Mouse (Mus musculus): ENCODE results near the gene Jaml. TPM values are rescaled to one million over a fixed set of nuclear protein-coding genes. Genes with fewer than 3 reads are reported as not detected.
A peak's percentile ranks its signal among the peaks of the same experiment; 100 is the strongest.

Gene Jaml
- polyA plus RNA-seq, 1 experiment from 2014 or later = 2.2 TPM

DNA sequence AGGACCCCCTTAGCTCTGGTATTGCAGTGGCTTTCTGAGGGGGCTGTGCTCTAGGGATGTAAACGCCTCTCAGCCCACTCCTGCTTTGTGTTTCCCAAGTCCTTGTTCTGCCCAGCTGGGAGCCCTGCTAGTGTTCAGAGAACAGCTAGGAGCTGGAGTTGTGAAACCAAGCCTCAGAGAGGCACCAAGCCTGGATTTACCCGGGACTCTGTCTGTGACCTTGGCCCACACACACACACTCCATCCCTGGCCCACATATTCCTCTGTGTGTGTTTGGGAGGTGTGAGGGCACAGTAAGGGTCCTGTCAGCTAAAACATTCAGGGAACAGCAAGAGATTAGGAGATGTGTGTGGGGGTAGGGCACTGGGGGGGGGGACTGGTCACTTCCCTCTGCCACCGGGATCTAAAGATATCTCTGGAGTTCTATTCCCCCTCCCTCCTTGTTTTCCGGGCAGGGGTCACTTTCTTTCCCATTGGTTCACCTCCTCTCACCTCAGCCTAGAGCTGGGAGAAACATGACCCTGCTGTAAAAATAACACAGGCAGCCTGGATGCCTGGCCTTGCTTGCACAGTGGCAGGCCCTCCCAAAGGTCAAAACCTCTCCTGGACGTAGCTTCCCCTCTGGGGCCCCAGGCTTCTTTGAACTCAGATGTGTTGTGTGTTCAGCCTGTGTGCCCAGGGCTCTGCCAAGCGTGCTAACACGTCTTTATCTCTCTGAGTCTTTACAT is 57.6 kb downstream of the Jaml start:
- peak overlapping the region; percentile 86 for H3K27ac ChIP-seq
- peaks cover 75% of the 10 kb centered on the region for H3K4me1 ChIP-seq
- peaks cover 69% of the 10 kb centered on the region for H3K27me3 ChIP-seq (ENCODE audit: insufficient read depth, poor library complexity, severe bottlenecking)
- no peaks in the 10 kb centered on the region for H3K36me3 ChIP-seq
- peak; percentile 81 for DNase-seq (ENCODE audit: low spot score)
- H3K9me3 ChIP-seq = no peaks in the 10 kb centered on the region
- H3K4me3 ChIP-seq = peak overlapping the region; percentile 6; the same call in 1 of the 2 replicates
- 3% methylated on average over 7 of the region's 7 CpGs for WGBS

DNA sequence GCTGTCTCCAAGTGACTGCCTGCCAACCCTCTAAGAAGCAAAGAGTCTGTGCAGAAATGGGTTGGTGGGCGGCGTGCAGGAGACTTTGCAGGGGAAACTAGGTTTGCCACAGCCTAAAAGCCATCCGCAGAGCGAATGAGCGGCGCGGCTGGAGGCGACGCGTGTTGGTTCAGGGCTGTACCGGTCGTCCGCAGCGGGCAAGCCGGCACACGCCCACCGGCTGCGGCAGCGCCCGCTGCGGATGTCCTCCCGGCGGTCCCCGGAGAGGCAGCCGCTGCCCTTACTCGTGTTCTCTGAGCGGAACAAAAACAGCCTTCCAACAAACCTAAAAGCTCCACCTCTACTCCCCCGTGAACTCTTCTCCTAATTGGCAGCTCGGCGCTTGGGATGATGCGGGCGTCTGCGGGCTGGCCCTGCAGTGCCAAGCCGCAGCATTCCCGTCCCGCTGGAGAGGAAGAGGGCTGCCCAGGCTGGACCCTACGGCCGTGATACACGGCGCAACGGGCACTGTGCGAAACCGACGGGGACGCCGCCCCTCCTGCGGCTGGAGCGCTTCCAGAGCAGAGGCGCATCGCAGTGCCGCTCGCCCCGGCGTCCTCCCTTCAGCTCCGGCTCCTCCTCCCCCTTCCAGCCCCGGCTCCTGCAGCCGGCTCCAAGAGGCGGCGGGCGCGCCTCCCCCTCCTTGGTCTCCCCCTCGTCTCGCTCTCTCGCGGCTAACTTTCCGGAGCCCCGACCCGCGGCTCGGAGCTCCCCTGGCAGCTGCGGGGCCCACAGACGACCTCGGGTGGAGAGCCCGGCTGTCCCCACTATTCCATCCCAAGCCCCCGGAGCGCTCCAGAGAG is 59.4 kb downstream of the Jaml start, which contains the start of gene Scn4b:
TSS of gene Scn4b (plus strand) at position 205 of the 842 bp plus-strand sequence.
- Histone ChIP-seq H3K27ac (peak within 1 kb of the TSS; percentile 86), H3K27me3 (ENCODE audit: insufficient read depth, poor library complexity, severe bottlenecking) (peaks cover 79% of the 10 kb centered on the region)

DNA sequence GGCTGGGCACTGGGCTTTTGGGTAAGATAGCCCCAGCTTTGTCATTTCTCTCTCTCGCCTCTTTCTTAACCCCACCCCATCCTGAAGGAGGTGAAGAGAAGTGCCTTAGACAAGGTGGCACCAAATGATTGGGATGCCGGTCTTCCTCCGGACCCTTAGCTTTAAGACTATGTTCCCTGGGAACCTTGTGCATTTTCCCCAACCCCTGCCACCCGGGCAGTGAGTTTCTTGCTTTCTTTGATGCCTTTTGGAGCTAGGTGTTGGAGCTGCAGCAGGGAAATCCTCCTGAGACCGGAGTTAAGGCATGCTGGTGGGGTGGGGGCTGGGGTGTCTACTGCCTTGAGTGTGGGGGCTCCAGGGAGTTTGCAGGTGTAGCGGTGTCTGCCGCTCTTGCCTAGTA is 60.1 kb downstream of the Jaml start:
- Histone ChIP-seq H3K9me3 (no peaks in the 10 kb centered on the region), H3K27me3 (ENCODE audit: insufficient read depth, poor library complexity, severe bottlenecking) (peaks cover 84% of the 10 kb centered on the region), H3K4me1 (peaks cover 73% of the 10 kb centered on the region), H3K4me3 (peak overlapping the region; percentile 69), H3K36me3 (no peaks in the 10 kb centered on the region), H3K27ac (peak overlapping the region; percentile 86; the same call in 1 of the 2 replicates)
- no peak for DNase-seq (ENCODE audit: low spot score)
- 4% methylated on average over 7 of the region's 7 CpGs for WGBS

More for the DNA sequence above, 59.4 kb downstream of the Jaml start, which contains the start of gene Scn4b:
- Histone ChIP-seq H3K36me3 (no peaks in the 10 kb centered on the region), H3K4me3 (peak within 1 kb of the TSS; percentile 69), H3K4me1 (peaks cover 78% of the 10 kb centered on the region), H3K9me3 (no peaks in the 10 kb centered on the region)
- under 1% methylated on average over 75 of the region's 76 CpGs for WGBS
- no peak for DNase-seq (ENCODE audit: low spot score)

DNA sequence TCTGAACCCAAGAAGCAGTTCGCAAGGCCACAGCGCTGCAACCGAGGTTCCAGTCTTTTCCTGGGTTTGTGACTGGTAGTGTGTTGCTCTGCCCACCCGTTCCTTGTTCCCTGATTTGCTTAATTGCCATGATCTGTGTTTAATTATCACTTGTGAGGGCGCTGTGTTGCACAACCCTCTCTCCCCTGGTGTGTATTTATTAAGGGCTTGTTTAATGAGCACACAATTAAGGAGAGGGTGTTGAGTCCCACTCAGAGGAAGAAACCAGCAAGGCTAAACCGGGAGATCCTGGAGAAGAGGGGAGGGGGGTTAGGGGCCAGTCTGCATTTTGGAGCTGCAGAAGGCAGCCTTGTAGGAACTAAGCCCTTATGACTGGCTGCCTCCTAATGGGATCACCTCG is 62.0 kb downstream of the Jaml start:
- H3K4me3 ChIP-seq = no peak overlapping the region
- H3K27ac ChIP-seq = no peak overlapping the region
- no peak for DNase-seq (ENCODE audit: low spot score)
- WGBS = 60% methylated on average over 7 of the region's 7 CpGs
- H3K36me3 ChIP-seq = no peaks in the 10 kb centered on the region
- H3K9me3 ChIP-seq = no peaks in the 10 kb centered on the region
- H3K27me3 ChIP-seq (ENCODE audit: insufficient read depth, poor library complexity, severe bottlenecking) = peaks cover 84% of the 10 kb centered on the region
- peaks cover 65% of the 10 kb centered on the region for H3K4me1 ChIP-seq

DNA sequence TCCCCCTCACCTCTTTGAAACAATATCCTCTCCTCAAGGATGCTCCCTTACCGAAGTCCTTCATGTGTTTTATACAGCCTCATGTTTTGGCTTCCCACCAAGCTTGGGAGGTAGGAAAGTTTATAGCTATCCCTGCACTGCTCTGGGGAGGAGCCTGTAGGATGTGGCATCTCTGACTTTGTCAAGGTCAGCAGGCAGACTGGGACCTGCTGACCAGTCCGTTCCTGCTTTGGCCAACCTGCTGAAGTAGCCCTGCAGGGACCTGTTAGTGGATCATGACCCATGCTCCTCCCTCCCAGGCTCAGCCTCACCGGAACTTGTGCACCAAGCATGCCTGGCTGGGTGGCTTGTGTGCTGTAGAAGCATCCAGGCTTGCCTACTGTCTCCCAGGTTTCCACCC is 63.7 kb downstream of the Jaml start:
- no peaks in the 10 kb centered on the region for H3K9me3 ChIP-seq
- H3K27ac ChIP-seq = no peak overlapping the region; the same call in 1 of the 2 replicates
- 53% methylated on average over 3 of the region's 3 CpGs for WGBS
- no peak for DNase-seq (ENCODE audit: low spot score)
- H3K27me3 ChIP-seq (ENCODE audit: insufficient read depth, poor library complexity, severe bottlenecking) = peaks cover 95% of the 10 kb centered on the region
- no peak overlapping the region for H3K4me3 ChIP-seq
- peaks cover 49% of the 10 kb centered on the region for H3K4me1 ChIP-seq
- no peaks in the 10 kb centered on the region for H3K36me3 ChIP-seq

DNA sequence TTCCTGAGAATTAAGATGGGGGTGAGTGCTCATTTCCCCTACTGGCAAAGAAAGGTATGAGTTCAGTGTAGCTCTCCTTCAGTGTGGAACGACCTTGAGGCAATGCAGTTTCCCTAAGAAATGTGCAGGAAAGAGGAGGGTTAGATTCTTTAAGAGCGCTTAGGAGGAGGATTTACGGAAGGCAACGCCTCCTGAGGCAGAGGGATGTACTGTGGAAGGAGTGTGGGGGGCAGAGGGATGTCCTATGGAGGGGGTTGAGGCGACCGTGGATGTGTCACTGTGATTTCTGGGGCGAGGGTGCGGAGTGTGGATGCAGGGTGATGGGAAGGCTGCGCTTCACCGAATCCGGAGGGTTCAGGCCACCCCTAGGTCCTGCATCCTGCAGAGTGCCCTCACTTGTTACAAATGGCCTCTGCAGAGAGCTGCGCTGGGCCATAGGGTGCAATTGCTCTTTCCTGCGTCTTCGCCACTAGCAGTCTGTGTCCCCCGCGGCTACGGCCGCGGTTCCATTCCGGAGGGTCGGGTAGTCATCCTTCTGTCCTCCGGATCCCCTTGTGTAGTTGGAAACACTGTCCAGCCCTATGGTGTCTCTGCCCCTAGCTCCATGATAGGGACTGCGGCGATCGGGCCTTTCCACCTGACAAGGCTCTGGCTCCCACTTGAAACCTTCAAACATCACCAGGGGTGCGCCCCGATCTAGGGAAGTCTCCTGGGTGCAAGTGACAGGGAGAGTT is 66.7 kb downstream of the Jaml start:
- no peak overlapping the region for H3K27ac ChIP-seq
- H3K4me3 ChIP-seq = peak overlapping the region; percentile 59
- no peak for DNase-seq (ENCODE audit: low spot score)
- no peaks in the 10 kb centered on the region for H3K36me3 ChIP-seq
- whole genome bisulfite sequencing = 7% methylated on average over 27 of the region's 27 CpGs
- no peaks in the 10 kb centered on the region for H3K9me3 ChIP-seq
- peaks cover 28% of the 10 kb centered on the region for H3K4me1 ChIP-seq
- peaks cover 99% of the 10 kb centered on the region for H3K27me3 ChIP-seq (ENCODE audit: insufficient read depth, poor library complexity, severe bottlenecking)

DNA sequence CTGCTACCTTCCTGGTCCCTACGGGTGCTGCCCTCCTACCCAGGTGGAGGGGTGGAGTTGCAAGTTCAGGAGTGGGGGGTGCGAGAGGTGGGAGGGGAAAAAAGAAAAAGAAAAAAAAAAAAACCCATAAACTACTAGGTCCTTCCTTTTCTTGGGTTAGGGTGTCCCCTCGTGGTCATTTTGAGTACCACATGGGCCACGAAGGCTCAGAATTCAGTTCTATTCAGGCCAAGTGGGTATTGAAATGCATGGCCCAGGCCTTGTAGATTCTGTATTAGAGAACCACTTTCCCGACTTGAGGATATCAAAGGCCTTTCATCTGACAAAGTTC is 67.2 kb downstream of the Jaml start:
- Histone ChIP-seq H3K27ac (no peak overlapping the region), H3K36me3 (no peaks in the 10 kb centered on the region), H3K9me3 (no peaks in the 10 kb centered on the region), H3K4me1 (peaks cover 24% of the 10 kb centered on the region), H3K27me3 (ENCODE audit: insufficient read depth, poor library complexity, severe bottlenecking) (peaks cover 99% of the 10 kb centered on the region), H3K4me3 (peak overlapping the region; percentile 59)
- WGBS = under 1% methylated on average over 5 of the region's 5 CpGs
- DNase-seq (ENCODE audit: low spot score) = no peak

DNA sequence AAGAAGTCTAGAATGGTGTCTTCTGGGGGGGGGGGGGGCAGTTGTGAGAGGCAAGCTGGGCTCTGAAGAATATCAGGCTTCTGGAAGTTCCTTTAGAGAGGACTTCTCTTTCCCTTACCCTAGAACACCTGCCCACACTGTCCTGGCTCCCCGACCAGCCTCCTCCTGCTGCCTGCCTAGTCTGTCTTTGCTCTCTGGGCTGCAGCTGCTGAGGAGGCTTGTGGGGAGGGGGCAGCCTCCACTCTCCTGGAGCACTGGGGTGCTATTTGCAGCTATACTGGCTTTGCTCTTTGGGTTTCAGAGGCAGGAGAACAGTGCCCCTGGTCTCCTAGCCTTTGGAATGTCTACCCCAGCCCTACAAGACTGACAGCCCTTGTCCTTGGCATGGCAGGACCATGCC is 72.0 kb downstream of the Jaml start:
- Histone ChIP-seq H3K4me3 (no peak overlapping the region), H3K27me3 (ENCODE audit: insufficient read depth, poor library complexity, severe bottlenecking) (peaks cover 58% of the 10 kb centered on the region), H3K36me3 (no peaks in the 10 kb centered on the region), H3K9me3 (no peaks in the 10 kb centered on the region), H3K27ac (no peak overlapping the region), H3K4me1 (0 out of 2 replicates have a peak, but pooled peaks cover 2% of the 10 kb centered on the region)
- 59% methylated on average over 1 of the region's 1 CpGs for WGBS
- DNase-seq (ENCODE audit: low spot score) = no peak

DNA sequence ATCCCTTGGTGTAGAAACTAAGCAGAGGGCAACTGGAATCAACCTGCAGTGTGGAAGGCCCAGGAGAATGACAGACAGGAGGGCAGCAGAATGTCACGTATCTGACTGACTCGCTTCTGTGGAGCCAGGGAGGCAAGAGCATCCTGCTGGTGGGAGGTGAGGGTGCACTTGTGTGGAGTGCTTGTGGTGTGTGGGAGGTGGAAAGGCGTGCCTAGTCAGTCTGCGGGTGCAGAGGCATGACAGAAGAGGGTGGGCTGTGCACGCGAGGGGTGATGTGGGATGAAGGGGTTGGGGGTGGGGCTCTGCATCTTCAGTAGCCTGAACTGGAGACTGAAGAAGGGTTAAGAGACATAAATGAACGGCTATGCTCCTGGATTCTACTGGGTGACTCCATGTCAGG is 74.4 kb downstream of the Jaml start:
- 66% methylated on average over 7 of the region's 7 CpGs for WGBS
- H3K9me3 ChIP-seq = no peaks in the 10 kb centered on the region

More for the DNA sequence above, 74.4 kb downstream of the Jaml start:
- H3K27ac ChIP-seq = no peak overlapping the region
- no peak for DNase-seq (ENCODE audit: low spot score)
- H3K27me3 ChIP-seq (ENCODE audit: insufficient read depth, poor library complexity, severe bottlenecking) = peaks cover 35% of the 10 kb centered on the region
- no peaks in the 10 kb centered on the region for H3K36me3 ChIP-seq
- no peak overlapping the region for H3K4me3 ChIP-seq
- H3K4me1 ChIP-seq = no peaks in the 10 kb centered on the region

Other genes with a start within 250 kb of the Jaml start
- gene Kmt2a, start 197.9 kb upstream of the Jaml start, polyA plus RNA-seq (2016; fragmentation: Nextera tagmentation; extraction: Ambion mirVana) = 7.4 and 10.5 TPM in 2 replicates
- 722 and 893 TPM in 2 replicates for gene Atp5l, start 158.4 kb upstream of the Jaml start, polyA plus RNA-seq (2016; fragmentation: Nextera tagmentation; extraction: Ambion mirVana)
- gene Ube4a, start 113.6 kb upstream of the Jaml start, polyA plus RNA-seq (2016; fragmentation: Nextera tagmentation; extraction: Ambion mirVana) = 17.8 and 20.9 TPM in 2 replicates
- not detected in 2 replicates for gene Cd3g, start 98.8 kb upstream of the Jaml start, polyA plus RNA-seq (2016; fragmentation: Nextera tagmentation; extraction: Ambion mirVana)
- gene Cd3d, start 97.4 kb upstream of the Jaml start, polyA plus RNA-seq (2016; fragmentation: Nextera tagmentation; extraction: Ambion mirVana) = not detected in 2 replicates
- not detected in 2 replicates for gene Cd3e, start 69.6 kb upstream of the Jaml start, polyA plus RNA-seq (2016; fragmentation: Nextera tagmentation; extraction: Ambion mirVana)
- gene Mpzl2, start 39.4 kb upstream of the Jaml start, polyA plus RNA-seq (2016; fragmentation: Nextera tagmentation; extraction: Ambion mirVana) = 1.1 and 5.5 TPM in 2 replicates
- gene Mpzl3, start 24.0 kb upstream of the Jaml start, polyA plus RNA-seq (2016; fragmentation: Nextera tagmentation; extraction: Ambion mirVana) = 2.9 and 3.2 TPM in 2 replicates
- gene Scn2b, start 38.6 kb downstream of the Jaml start, polyA plus RNA-seq (2016; fragmentation: Nextera tagmentation; extraction: Ambion mirVana) = 2.3 and 5.3 TPM in 2 replicates
- gene Scn4b, start 59.2 kb downstream of the Jaml start, polyA plus RNA-seq (2016; fragmentation: Nextera tagmentation; extraction: Ambion mirVana) = 1.9 and 2.7 TPM in 2 replicates
- not detected in 2 replicates for gene BC049352, start 102.8 kb downstream of the Jaml start, polyA plus RNA-seq (2016; fragmentation: Nextera tagmentation; extraction: Ambion mirVana)
- not detected in 2 replicates for gene Tmprss4, start 124.9 kb downstream of the Jaml start, polyA plus RNA-seq (2016; fragmentation: Nextera tagmentation; extraction: Ambion mirVana)
- 0.25 and 0.44 TPM in 2 replicates for gene Il10ra, start 190.0 kb downstream of the Jaml start, polyA plus RNA-seq (2016; fragmentation: Nextera tagmentation; extraction: Ambion mirVana)
- gene Tmprss13, start 239.9 kb downstream of the Jaml start, polyA plus RNA-seq (2016; fragmentation: Nextera tagmentation; extraction: Ambion mirVana) = 0.23 and 0.29 TPM in 2 replicates